Comparison of ENCODE assay signal across 23 mouse cellular contexts in the genomic region with DNA sequence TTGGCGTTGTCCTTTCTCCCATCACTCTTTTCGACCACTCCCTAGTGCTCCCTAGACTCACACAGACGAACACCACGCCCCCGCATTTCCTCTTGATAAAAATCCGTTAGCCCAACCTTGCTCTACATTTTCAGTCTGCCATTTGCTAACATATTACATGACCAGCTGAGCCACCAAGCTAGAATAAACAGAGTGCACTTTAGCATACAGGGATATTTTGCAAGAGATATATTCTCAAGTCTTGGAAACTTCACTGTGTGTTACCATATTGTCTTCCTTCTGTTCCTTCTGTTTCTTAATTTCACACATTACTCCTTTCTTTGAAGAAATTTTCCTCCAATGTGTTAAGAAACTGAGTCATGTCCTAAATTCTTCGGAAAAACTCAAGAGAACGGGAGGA.
DNase-seq lines count a peak whose midpoint lies in the region; ATAC-seq lines count a peak whose summit lies in the region.
"Had no signal": no experiment of that assay in that cellular context is flagged by ENCODE, and none has a peak within 500 bp of the region (broad histone marks: within the 10 kb centered on the region; RNA-seq: fewer than 3 reads in every experiment).

No protein-coding gene starts in this region.

- no peaks in the 10 kb centered on the region for H3K9me3 ChIP-seq in midbrain, embryonic 14.5 days (ENCODE audit: control insufficient read depth, low read length)
- H3K9me3 ChIP-seq: embryonic facial prominence, embryonic 10.5 days; heart, embryonic 13.5 days; liver, embryonic 12.5 days; neural tube, embryonic 13.5 days; stomach, embryonic 15.5 days had no signal

- H3K4me2 ChIP-seq in midbrain, embryonic 14.5 days (ENCODE audit: low read length), result no peak overlapping the region
- H3K4me2 ChIP-seq: heart, embryonic 13.5 days; liver, embryonic 12.5 days; lung, embryonic 14.5 days; midbrain, embryonic 11.5 days; neural tube, embryonic 13.5 days; stomach, embryonic 15.5 days had no signal

- 88% methylated on average over 8 of the region's 8 CpGs for WGBS in midbrain, embryonic 14.5 days

- H3K27me3 ChIP-seq in midbrain, embryonic 14.5 days (ENCODE audit: control insufficient read depth, insufficient read depth, low read length), result no peaks in the 10 kb centered on the region
- H3K27me3 ChIP-seq: heart, embryonic 13.5 days; liver, embryonic 12.5 days; neural tube, embryonic 13.5 days; Patski; stomach, embryonic 15.5 days had no signal

- H3K4me1 ChIP-seq in midbrain, embryonic 14.5 days (ENCODE audit: control insufficient read depth, insufficient read depth, low read length), result no peaks in the 10 kb centered on the region
- H3K4me1 ChIP-seq: embryonic facial prominence, embryonic 10.5 days; liver, embryonic 12.5 days; neural tube, embryonic 13.5 days; stomach, embryonic 15.5 days had no signal

- H3K4me3 ChIP-seq in midbrain, embryonic 14.5 days (replicated peaks; ENCODE audit: low read depth, low read length), result no peak overlapping the region
- H3K4me3 ChIP-seq: embryonic facial prominence, embryonic 10.5 days; heart, embryonic 13.5 days; liver, embryonic 12.5 days; neural tube, embryonic 13.5 days; stomach, embryonic 15.5 days had no signal

- DNase-seq in frontal cortex, postnatal 36 days (ENCODE audit: low spot score in 2 of 2), result peak; percentile 11 to 21
- DNase-seq in frontal cortex, postnatal 14 days (ENCODE audit: low spot score in 2 of 2), result no peak
- DNase-seq in R1 (ENCODE audit: low read depth, low spot score) (peak; percentile 13), adipocyte (ENCODE audit: low spot score) (peak; percentile 37)
- peak; percentile 3 to 33 for DNase-seq in left cerebral cortex, adult 8-10 months (ENCODE audit: low spot score in 2 of 2)
- DNase-seq in adrenal gland, adult 2 months, result no peak
- no peak for DNase-seq in midbrain, embryonic 14.5 days
- no peak for DNase-seq in urinary bladder, adult 18-20 months (ENCODE audit: low spot score in 2 of 2)
- DNase-seq: cerebellum, postnatal 25 days; heart, adult 11 months; heart, postnatal 36 days; kidney, postnatal 14 days; lung, embryonic 14.5 days; lung, postnatal 4 days; spleen, adult 18-20 months; thymus, postnatal 4 days had no signal

- ATAC-seq in midbrain, embryonic 14.5 days (ENCODE audit: low FRiP score, low TSS enrichment), result no peak
- ATAC-seq: liver, embryonic 12.5 days; Patski had no signal

- no peaks in the 10 kb centered on the region for H3K36me3 ChIP-seq in midbrain, embryonic 14.5 days (ENCODE audit: control insufficient read depth, insufficient read depth, low read length)
- H3K36me3 ChIP-seq: embryonic facial prominence, embryonic 10.5 days; heart, embryonic 13.5 days; liver, embryonic 12.5 days; neural tube, embryonic 13.5 days; stomach, embryonic 15.5 days had no signal

- no peak overlapping the region for H3K27ac ChIP-seq in midbrain, embryonic 14.5 days (replicated peaks; ENCODE audit: low read depth, low read length)
- H3K27ac ChIP-seq: embryonic facial prominence, embryonic 10.5 days; heart, embryonic 13.5 days; liver, embryonic 12.5 days; neural tube, embryonic 13.5 days; stomach, embryonic 15.5 days had no signal

- no peak overlapping the region for H3K9ac ChIP-seq in midbrain, embryonic 14.5 days (replicated peaks; ENCODE audit: low read length)
- H3K9ac ChIP-seq: heart, embryonic 13.5 days; liver, embryonic 12.5 days; lung, embryonic 14.5 days; neural tube, embryonic 13.5 days; stomach, embryonic 15.5 days had no signal

Comparison
In these comparisons a context has a peak if more than half of its experiments do, and no peak if none do; other contexts are left out.
1. DNase-seq: peak in frontal cortex, postnatal 36 days (2 of 2), R1 (single experiment), adipocyte (single experiment) and left cerebral cortex, adult 8-10 months (2 of 2); none in frontal cortex, postnatal 14 days (0 of 2), adrenal gland, adult 2 months (single experiment), midbrain, embryonic 14.5 days (single experiment) and urinary bladder, adult 18-20 months (0 of 2).